Mouse (Mus musculus) heart, adult 11 months (tissue): Measurements from ENCODE around the gene Nyx.
"Not testable (repeated sequence)": the region's sequence is repeated elsewhere in the genome, so short reads cannot be mapped to it uniquely, and the experiment has no call there.

Experiments
- DNase-seq: peaks from one replicate; pipeline ENCODE4 v3.0.0; 2022

The Nyx gene

GRCm38 (mm10) chrX:13465810-13466209 is at the start of gene Nyx:
Gene Nyx (plus strand): TSS chrX:13466110.
- DNase-seq, result no peak

- no peak for DNase-seq
Observed at GRCm38 (mm10) chrX:13422047-13422446, 43.9 kb upstream of the Nyx start.

- DNase-seq, result no peak
Observed at GRCm38 (mm10) chrX:13431421-13431820, 34.5 kb upstream of the Nyx start.

GRCm38 (mm10) chrX:13436042-13436441 is 29.9 kb upstream of the Nyx start:
- not testable (repeated sequence) for DNase-seq

GRCm38 (mm10) chrX:13456544-13456943 is 9.4 kb upstream of the Nyx start:
- not testable (repeated sequence) for DNase-seq

DNA sequence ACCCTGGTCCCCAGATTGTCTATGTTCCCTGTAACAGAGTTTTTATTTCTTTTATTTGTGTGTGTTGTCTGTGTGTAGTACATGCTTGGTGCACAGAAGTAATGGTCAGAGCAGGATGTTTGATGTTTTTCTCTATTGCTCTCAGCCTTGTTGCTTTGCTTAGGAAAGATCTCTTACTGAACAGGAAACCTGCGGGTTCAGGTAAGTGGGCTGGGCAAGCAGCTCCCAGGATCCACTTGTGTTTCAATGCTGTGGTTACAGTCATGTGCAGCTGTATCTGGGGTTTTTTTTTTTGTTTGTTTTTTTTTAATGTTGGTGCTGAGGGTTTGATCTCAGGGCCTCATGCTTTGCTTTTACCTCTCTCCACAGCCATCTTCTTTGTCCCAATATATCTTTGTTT is 7.1 kb upstream of the Nyx start:
- DNase-seq, result no peak

- peak; percentile 99 for DNase-seq
Observed at GRCm38 (mm10) chrX:13461266-13462261, 4.3 kb upstream of the Nyx start.

- DNase-seq, result no peak
Observed at GRCm38 (mm10) chrX:13462982-13463517, 2.9 kb upstream of the Nyx start.

DNA sequence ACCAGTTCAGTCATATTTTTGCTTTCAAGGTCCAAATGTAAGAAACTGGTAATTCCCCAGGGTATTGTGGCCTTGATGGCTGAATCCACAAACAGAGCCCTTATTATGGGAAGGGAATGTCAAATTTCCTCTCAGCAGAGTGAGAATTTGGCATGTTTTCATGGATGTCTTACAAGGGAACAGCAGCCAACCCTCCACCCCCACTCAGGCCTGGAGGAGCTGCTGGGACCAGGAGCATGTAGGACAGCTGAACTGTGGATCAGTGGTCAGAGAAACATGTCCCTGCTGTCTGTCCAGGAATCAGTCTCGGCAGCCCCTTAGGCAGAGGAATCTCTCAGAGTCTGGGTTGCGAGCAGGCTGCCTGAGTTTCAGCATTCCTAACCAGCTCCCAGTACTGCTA is 771 bp downstream of the Nyx start:
- DNase-seq, result peak; percentile 96

DNA sequence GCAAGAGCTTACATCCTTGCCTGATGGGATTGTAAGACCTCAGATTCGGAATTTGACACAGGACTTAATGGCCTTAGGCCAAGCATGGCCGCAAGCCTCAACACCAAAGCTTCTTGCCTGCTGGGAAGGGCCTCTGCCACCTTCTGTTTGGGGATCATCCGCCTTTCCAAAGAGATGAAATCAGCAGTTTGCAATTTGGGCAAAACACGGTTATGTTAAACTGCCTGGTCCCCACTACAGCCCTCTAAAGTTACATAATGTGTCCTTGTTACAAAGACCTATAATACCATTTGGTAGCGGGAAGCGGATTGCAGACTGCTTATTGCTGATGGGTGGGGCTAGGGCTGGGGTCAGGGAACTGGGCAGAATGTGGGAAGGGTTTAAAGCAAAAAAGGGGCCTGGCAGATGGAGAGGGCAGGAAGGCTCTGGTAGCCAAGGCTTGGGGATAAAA is 1.2 kb downstream of the Nyx start:
- DNase-seq, result no peak

DNA sequence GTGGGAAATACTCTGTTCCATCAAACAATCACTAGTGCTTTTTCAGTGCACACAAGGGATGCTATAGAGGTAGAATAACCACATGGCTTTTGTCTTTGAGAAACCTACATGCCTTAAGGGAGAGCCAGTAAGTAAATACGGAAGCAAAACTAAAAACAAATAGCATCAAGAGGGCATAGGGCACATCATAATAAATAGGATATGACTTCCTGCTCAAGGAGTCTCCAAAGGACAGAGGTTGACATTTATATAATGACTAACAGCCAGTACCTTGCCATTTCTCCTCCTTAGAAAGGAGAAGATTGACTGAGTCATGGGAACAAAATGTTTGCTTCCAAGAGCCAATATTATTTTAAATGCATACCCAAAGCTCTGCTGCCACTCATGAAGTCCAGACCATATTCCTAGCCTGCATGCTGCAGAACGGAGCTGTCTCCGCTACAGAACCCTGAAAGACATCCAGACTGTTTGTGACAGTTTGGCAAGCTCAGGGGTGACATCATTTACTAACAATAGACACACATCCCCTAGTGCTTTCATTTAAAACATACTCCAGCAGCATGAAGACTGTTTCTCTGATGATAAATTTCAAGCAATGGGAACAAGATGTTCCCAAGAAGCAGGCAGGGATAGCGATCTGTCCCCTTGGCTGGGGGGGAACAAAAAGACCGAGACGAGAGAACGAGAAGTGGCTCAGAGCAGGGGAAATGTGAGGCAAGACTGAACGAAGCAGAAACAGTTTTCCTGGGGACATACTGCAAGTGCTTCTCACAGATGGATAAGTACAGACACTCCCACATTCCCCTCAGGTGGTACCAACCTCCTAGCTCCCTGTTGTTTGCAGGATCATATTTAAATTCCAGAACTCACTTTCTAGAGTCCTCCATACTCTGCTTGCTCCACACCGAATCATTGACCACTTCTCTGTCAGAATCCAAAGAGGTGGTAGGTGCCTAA is 3.5 kb downstream of the Nyx start:
- DNase-seq, result peak; percentile 98

GRCm38 (mm10) chrX:13471925-13472324 is 6.0 kb downstream of the Nyx start:
- DNase-seq, result no peak

GRCm38 (mm10) chrX:13472751-13473225 is 6.9 kb downstream of the Nyx start:
- peak; percentile 88 for DNase-seq

DNA sequence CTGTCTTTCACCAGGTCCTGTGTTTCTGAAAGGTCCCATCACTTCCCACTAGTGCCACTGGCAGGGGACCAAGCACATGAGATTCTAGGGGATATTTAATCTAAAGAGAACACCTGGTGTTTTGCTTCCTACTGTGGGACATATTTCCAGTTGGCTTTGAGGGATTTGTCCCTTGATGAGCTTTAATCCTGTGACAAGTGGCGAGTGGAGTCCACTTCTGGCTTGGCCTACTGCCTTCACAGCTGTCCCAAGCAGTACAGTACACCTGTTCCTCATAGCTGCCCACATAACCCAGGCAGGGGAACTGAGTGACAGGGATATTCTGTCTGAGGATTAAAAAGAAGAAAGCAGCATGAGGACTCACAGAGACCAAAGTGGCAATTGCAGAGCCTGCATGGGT is 9.5 kb downstream of the Nyx start:
- DNase-seq, result no peak

GRCm38 (mm10) chrX:13477596-13477995 is 11.7 kb downstream of the Nyx start:
- DNase-seq, result peak; percentile 19

DNA sequence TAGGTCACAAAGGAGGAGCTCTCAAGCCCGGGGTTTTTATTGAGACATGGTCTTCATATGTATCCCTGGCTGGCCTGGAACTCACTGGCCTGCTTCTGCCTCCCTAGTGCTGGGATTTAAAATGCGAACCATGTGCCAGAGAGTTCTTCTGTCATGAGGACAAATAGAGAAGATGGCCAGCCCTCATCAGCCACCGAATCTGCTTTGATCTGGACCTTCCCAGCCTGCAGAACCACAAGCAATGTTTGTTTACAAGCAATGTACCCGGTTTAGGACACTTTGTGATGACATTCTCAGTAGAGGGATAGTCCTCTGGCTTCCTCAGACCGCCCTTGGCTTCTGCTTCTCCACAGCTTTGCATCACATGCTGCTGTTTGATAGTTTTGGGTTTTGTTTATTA is 12.4 kb downstream of the Nyx start:
- DNase-seq, result peak; percentile 84

GRCm38 (mm10) chrX:13479570-13479969 is 13.7 kb downstream of the Nyx start:
- DNase-seq, result peak; percentile 55

DNA sequence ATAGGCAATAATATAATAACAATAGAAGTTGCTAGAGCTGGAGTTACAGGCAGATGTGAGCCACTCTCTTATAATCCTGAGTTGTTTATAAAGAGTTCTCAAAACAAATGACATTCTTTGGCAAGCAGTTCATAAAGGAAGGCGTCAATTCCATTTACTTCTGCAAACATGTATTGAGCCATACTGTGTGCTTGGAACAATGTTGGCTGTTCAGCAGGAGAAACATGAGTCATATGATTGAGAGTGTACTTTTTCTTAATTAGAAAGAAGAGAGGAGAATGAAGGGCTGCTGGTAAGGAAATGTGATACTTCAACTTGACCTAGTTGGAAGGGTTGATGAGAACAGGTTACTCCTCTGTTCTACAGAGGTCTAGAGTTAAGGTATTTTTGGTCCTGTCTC is 16.7 kb downstream of the Nyx start:
- DNase-seq, result no peak

DNA sequence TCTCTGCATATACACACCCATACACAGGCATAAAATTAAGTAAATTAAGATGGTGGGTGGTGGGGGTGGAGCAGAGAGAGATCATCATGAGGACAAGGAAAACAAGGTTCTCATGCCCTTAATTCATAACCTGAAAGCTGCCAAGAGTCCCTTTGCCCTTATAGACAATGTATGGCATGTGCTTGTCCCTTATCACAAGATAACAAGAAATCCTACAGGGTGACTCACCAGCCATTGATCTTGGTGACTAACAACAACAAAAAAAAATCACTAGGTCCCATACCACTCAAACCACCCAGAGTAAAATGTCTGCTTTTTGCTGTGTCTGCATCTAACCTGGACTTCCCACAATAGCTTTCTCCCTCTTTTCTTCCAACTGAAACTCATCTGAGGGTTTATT is 18.5 kb downstream of the Nyx start:
- DNase-seq, result no peak

DNA sequence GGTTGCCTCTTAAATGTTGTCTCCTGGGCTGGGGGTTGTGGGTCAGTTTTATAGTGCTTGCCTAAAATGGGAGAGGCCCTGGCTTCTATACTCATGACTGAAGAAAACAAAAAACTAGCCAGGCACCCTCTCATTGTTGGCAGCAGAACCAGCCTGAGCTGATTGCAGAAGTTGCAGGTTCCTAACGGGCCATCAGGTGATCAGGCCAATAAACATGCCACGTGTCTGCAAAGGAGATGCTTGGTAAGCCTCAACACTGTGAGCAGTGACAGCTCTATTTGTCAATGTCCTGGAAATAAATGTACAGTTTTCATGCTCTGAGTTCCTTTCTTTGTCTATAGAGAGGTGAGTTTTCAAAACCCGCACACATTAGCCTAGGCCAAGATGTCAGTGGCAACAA is 23.1 kb downstream of the Nyx start:
- DNase-seq, result no peak

- peak; percentile 34 for DNase-seq
Observed at GRCm38 (mm10) chrX:13489761-13490160, 23.9 kb downstream of the Nyx start.

- DNase-seq, result peak; percentile 18
Observed at GRCm38 (mm10) chrX:13490941-13491340, 25.0 kb downstream of the Nyx start.

- no peak for DNase-seq
Observed at GRCm38 (mm10) chrX:13492922-13493321, 27.0 kb downstream of the Nyx start.
